Mouse (Mus musculus) bone marrow macrophage, adult 2 months (primary cell): ENCODE measurements around the gene Fasn.
"Not testable (repeated sequence)": the region's sequence is repeated elsewhere in the genome, so short reads cannot be mapped to it uniquely, and the experiment has no call there.

Experiments used
- CTCF ChIP-seq: IDR thresholded peaks from 2 replicates; pipeline ENCODE4 v1.5.1; 2012; ENCODE audit warnings: low read depth, mild to moderate bottlenecking, low read length, moderate library complexity
- POLR2A ChIP-seq: IDR thresholded peaks from 2 replicates; pipeline ENCODE4 v1.6.1; 2012; ENCODE audit warnings: mild to moderate bottlenecking, low read depth, low read length, borderline replicate concordance

GRCm38 (mm10) chr11:120855938-120856337, 31.6 kb upstream of the Fasn start:
- TF ChIP-seq POLR2A, CTCF: not testable (repeated sequence)
